Mouse (Mus musculus) gastrocnemius, adult 2 months (tissue): Measurements from ENCODE around the gene Gm20388. TPM values are rescaled to one million over a fixed set of nuclear protein-coding genes. Genes with fewer than 3 reads are reported as not detected.
A peak's percentile ranks its signal among the peaks of the same experiment; 100 is the strongest.

Experiments
- DNase-seq: peaks from one replicate; pipeline ENCODE4 v3.0.0; 2022
- H3K27ac ChIP-seq: fragments of 200-600 bp; 2 replicates; pipeline ENCODE4 v1.8.1; 2022; ENCODE audit warnings: mild to moderate bottlenecking
- H3K4me3 ChIP-seq: fragments of 200-600 bp; 2 replicates; pipeline ENCODE4 v1.8.1; 2022; ENCODE audit warnings: mild to moderate bottlenecking, moderate library complexity
- CTCF ChIP-seq: fragments of 200-600 bp; IDR thresholded peaks from 2 replicates; pipeline ENCODE4 v1.8.1; 2022; ENCODE audit warnings: antibody characterized with exemption, mild to moderate bottlenecking, moderate library complexity
- intact Hi-C: fragments of 180-260 bp; cut with DNase I; formaldehyde crosslinking; loops from one replicate; pipeline ENCODE4 v1.15.1; 2025
- total RNA-seq, 2 experiments: library from RNA; stranded (reverse); gene quantifications; 2 replicates each; pipeline ENCODE4 v1.2.3; 2021

The Gm20388 gene
- total RNA-seq, 2 experiments from 2014 or later: 6.1 to 15.0 TPM

DNA sequence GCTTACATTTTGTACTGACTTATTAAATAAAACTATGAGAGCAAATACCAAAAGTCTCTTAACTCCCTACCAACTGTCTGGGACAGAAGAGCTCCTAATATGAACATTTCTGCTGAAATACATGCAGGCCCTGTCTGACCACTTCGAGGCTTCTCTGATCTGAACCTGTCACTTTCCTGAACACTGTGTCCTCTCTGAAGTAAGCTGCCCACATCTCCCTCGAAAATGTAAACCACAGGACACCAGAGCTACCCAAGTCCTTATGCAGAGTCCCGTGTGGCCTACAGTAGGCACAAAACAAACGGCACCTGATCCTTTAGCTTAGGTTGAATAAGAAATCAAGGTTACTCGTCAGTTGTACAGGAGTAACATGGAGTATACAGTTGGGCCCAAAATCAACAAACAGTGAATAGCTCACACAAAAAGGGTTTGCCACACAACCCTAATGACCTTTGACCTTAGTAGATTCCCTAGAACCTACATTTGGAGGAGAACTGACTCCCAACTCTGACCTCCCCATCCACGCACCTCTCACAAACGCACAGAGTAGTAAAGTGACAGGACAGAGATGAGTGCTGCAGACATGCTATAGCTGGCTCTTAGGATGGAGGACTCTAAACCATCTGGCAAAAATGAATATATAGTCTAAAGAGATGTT is 3120.8 kb downstream of the Gm20388 start:
- no peak overlapping the region for H3K4me3 ChIP-seq
- peak overlapping the region; percentile 31; the same call in 1 of the 2 replicates for H3K27ac ChIP-seq
- TF ChIP-seq CTCF: no peak
- DNase-seq: no peak
- intact Hi-C loops: no loop called here

GRCm38 (mm10) chr8:123032730-123033129 is 3122.1 kb downstream of the Gm20388 start:
- DNase-seq: no peak
- intact Hi-C loops: no loop called here
- no peak for TF ChIP-seq CTCF
- H3K4me3 ChIP-seq: no peak overlapping the region
- H3K27ac ChIP-seq: no peak overlapping the region

- intact Hi-C loops: no loop called here
- DNase-seq: no peak
- Histone ChIP-seq H3K4me3 (no peak overlapping the region), H3K27ac (no peak overlapping the region)
- TF ChIP-seq CTCF: no peak
These were observed 3122.8 kb downstream of the Gm20388 start for GRCm38 (mm10) chr8:123033431-123033830.

DNA sequence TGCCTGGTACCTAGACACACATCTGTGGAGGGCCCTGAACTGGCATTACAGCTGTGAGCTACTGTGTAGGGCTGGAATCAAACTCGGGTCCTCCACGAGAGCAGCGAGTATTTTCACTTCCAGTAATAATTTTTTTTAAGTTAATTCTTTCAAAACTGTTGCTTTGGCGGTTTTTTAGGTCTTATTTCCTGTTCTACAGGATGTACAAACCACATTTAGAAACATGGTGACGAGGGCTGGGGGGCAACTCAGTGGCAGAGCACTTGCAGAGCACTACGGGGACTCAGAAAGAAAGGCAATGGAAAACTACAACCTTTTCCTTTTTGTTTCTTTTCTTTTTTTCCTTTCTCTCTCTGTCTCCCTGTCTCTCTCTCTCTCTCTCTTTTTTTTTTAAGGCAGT is 3123.5 kb downstream of the Gm20388 start:
- Histone ChIP-seq H3K4me3 (no peak overlapping the region), H3K27ac (0 out of 2 replicates have a peak overlapping the region, but pooled peaks have one; percentile 24)
- TF ChIP-seq CTCF: no peak
- intact Hi-C loops: no loop called here
- no peak for DNase-seq

- no peak for TF ChIP-seq CTCF
- peak; percentile 45 for DNase-seq
- intact Hi-C loops: loop anchor here (5.0 kb wide), 1 partner anchor 50 kb away; no protein-coding TSS in a partner anchor
- H3K27ac ChIP-seq: peak overlapping the region; percentile 59
- H3K4me3 ChIP-seq: no peak overlapping the region
These were observed 3126.3 kb downstream of the Gm20388 start for GRCm38 (mm10) chr8:123036956-123037355.

DNA sequence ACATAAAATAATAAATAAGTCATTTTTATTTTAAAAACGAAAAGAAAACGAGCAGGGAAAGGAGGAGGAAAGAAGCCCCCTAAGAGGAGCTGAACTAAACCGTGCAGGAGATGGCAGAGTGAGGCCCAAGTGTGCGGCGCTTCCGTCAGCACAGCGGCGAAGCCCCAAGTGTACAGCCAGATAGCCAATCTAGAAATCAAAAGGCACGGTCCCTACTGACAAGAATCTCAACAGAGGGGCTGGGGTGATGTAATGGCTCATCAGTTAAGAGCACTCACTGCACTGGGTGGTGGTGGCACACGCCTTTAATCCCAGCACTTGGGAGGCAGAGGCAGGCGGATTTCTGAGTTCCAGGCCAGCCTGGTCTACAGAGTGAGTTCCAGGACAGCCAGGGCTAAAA is 3126.8 kb downstream of the Gm20388 start:
- no peak for DNase-seq
- peak overlapping the region; percentile 59 for H3K27ac ChIP-seq
- H3K4me3 ChIP-seq: no peak overlapping the region
- TF ChIP-seq CTCF: no peak
- intact Hi-C loops: loop anchor here (5.0 kb wide), 1 partner anchor 50 kb away; no protein-coding TSS in a partner anchor

DNA sequence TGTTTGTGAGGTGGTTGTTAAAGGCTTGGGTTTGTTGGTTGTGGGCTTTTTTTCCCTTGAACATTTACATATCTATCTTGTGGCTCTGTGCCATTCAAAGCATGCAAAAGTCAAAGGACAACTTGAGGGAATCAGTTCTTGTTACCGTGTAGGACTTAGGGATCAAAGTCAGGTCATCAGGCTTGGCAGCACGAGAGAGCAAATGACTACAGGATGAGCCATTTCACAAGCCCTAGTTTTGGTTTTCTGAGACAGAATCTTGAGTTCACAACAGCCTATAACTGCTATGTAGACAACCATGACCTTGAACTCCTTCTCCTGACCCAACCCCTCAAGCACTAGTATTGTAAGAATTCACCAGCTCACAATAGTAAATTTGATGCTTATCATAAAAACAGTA is 3127.7 kb downstream of the Gm20388 start:
- peak overlapping the region; percentile 1; the same call in 1 of the 2 replicates for H3K27ac ChIP-seq
- intact Hi-C loops: loop anchor here (5.0 kb wide), 1 partner anchor 51 kb away; no protein-coding TSS in a partner anchor
- no peak for DNase-seq
- no peak overlapping the region for H3K4me3 ChIP-seq
- TF ChIP-seq CTCF: no peak

- DNase-seq: no peak
- intact Hi-C loops: loop anchor here (5.0 kb wide), 1 partner anchor 52 kb away; no protein-coding TSS in a partner anchor
- TF ChIP-seq CTCF: no peak
- peak overlapping the region; percentile 95 for H3K27ac ChIP-seq
- H3K4me3 ChIP-seq: peak overlapping the region; percentile 98; the same call in 1 of the 2 replicates
These were observed 3128.9 kb downstream of the Gm20388 start for GRCm38 (mm10) chr8:123039376-123040109.

- no peak for DNase-seq
- no peak for TF ChIP-seq CTCF
- peak overlapping the region; percentile 98 for H3K4me3 ChIP-seq
- peak overlapping the region; percentile 95 for H3K27ac ChIP-seq
- intact Hi-C loops: no loop called here
These were observed 3129.5 kb downstream of the Gm20388 start for GRCm38 (mm10) chr8:123040110-123040650.

DNA sequence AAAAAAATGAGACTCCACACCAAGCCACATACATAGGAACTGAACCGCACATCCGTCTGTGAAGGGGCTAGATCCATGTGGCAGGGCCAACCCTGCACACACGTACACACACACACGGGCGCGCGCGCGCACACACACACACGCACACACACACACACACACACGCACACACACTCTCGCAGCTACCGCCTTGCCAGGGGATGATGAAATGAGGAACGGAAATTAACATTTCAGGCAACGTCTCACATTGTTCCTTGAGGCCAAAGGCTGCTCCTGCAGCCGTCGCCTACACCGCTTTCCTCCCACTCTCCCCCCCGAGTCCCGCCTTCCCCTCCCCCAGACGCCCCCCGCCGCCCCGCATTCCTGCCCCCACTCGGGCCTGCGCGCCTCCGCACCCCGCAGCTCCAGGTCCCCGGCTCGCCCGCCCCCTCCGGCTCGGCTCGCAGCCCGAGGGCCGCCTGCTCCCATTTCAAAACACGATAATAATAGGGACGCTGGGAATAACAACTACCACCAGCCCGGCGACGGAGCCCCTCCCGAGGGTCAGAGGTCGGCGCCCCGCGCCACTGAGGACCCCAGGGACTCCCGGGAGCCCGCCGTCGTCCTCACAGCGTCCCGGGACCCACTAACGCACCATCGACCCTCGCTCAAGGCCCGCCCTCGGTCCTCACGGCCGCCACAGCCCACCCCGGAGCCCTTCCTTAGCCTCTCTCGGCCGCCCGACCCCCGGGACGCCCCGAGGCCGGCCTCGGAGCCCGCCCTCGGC is 3130.6 kb downstream of the Gm20388 start:
- DNase-seq: peak; percentile 80
- intact Hi-C loops: no loop called here
- no peak for TF ChIP-seq CTCF
- Histone ChIP-seq H3K4me3 (peak overlapping the region; percentile 98), H3K27ac (peak overlapping the region; percentile 95)

GRCm38 (mm10) chr8:123041774-123042105 is 3131.1 kb downstream of the Gm20388 start:
- Histone ChIP-seq H3K4me3 (peak overlapping the region; percentile 98), H3K27ac (peak overlapping the region; percentile 95)
- no peak for TF ChIP-seq CTCF
- peak; percentile 63 for DNase-seq
- intact Hi-C loops: loop anchor here (1.0 kb wide), 1 partner anchor 135 kb away; no protein-coding TSS in a partner anchor

GRCm38 (mm10) chr8:123042158-123042973 is 3131.7 kb downstream of the Gm20388 start, which contains the start of gene Ankrd11:
Gene Ankrd11 (minus strand): TSS chr8:123042277.
- Histone ChIP-seq H3K4me3 (peak within 1 kb of the TSS; percentile 98), H3K27ac (peak within 1 kb of the TSS; percentile 95)
- intact Hi-C loops: loop anchor here (1.0 kb wide), 1 partner anchor 136 kb away; no protein-coding TSS in a partner anchor
- peak; percentile 100 for DNase-seq
- TF ChIP-seq CTCF: peak; percentile 23; the same call in 1 of the 2 replicates
